Mouse (Mus musculus): ENCODE data around the gene Aldh3b1. TPM values are rescaled to one million over a fixed set of nuclear protein-coding genes. Genes with fewer than 3 reads are reported as not detected.

The Aldh3b1 gene
- polyA plus RNA-seq, 1 experiment, result 7.0 TPM

DNA sequence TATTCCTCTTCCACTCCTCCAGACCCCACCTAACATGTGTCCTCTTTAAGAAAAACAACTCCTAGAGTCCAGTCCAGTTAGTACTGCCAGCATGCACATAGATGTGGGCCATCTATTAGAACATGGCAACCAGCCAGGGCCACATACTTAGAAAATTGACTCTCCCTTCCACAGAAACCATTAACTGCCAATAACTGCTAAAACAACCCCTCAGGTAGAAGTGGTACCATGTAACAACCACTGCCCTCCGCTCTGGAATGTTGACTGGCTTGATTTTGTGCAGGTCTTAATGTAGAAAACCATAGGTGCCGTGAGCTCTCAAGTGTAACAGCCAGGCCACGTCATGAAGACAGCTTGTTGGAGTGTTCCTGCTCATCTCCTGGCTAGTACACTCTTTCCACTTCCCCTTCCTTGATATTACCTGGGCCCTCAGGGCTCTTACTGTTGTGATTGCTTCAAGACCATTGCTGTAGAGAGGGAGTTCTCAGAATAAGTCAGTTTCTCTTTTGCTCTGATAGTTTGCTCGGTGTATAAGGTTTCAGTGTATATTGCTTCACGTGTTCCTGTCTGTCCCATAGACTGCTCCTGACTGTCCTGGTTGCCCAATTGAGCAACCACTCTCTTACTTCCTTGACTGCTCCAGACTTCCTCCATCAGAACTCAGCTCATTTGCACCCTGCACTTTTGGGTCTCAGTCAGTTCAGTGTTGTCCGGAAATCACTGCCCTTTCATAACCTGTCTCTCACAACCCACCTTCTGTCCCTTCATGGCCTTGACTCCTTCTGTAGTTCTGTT is 49.4 kb downstream of the Aldh3b1 start:
- TF ChIP-seq POLR2A (IDR thresholded peaks at IDR 0.05; ENCODE audit: borderline replicate concordance, insufficient read depth, low read length) (no peak), CTCF (IDR thresholded peaks at IDR 0.05; ENCODE audit: borderline replicate concordance, insufficient read depth, low read depth, low read length) (no peak)
- no peak overlapping the region for H3K4me3 ChIP-seq (replicated peaks; ENCODE audit: insufficient read depth, low read depth, low read length)
- H3K27me3 ChIP-seq (ENCODE audit: control insufficient read depth, insufficient read depth, low read length), result no peaks in the 10 kb centered on the region
- H3K4me1 ChIP-seq (ENCODE audit: control insufficient read depth, insufficient read depth, low read length), result peaks cover 19% of the 10 kb centered on the region
- 72% methylated on average over 6 of the region's 6 CpGs for WGBS
- DNase-seq, result no peak
- no peak overlapping the region for H3K27ac ChIP-seq (ENCODE audit: insufficient read depth, low read length)

DNA sequence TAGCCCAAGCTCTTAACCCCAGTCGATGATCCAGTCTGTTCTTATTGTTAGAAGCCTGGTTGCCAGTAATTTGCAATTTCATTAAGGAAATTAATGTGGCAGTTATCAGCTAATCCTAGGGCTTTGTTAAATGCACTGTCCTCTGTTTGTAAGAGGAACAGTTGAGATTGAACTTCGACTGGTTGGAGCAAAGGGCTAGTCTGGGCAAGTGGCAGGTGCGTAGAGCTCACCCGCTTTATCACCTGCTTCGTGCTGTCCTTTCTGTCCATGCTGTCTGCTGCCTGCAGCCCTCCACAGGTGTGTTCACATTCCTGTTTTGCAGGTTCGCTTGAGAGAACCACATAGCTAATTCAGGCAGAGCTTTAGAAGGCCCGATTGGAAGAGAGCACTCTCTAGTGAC is 54.6 kb downstream of the Aldh3b1 start:
- Histone ChIP-seq H3K4me3 (replicated peaks; ENCODE audit: insufficient read depth, low read depth, low read length) (no peak overlapping the region), H3K27ac (ENCODE audit: insufficient read depth, low read length) (no peak overlapping the region), H3K4me1 (ENCODE audit: control insufficient read depth, insufficient read depth, low read length) (peaks cover 23% of the 10 kb centered on the region), H3K27me3 (ENCODE audit: control insufficient read depth, insufficient read depth, low read length) (no peaks in the 10 kb centered on the region)
- 67% methylated on average over 7 of the region's 7 CpGs for WGBS
- no peak for TF ChIP-seq CTCF (IDR thresholded peaks at IDR 0.05; ENCODE audit: borderline replicate concordance, insufficient read depth, low read depth, low read length)
- TF ChIP-seq POLR2A (IDR thresholded peaks at IDR 0.05; ENCODE audit: borderline replicate concordance, insufficient read depth, low read length), result no peak
- DNase-seq, result no peak

DNA sequence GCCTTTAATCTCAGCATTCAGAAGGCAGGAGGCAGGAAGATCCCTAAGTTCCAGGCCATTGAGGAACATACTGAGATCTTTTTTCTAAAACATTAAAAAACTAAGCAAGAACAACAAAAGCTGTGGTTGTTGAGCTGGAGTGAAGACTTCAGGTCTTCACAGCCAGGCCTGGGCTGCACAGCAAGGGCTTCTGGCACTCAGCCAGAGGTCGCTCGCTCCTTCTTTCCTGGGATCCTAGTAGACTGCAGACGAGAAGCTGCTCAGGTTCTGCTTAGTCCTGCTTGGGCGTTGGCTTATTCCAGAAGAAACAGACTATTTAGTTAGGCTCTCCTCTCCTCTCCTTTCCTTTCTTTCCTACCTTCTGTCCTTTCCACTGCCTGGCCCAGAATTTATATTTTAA is 57.2 kb downstream of the Aldh3b1 start:
- peaks cover 22% of the 10 kb centered on the region for H3K4me1 ChIP-seq (ENCODE audit: control insufficient read depth, insufficient read depth, low read length)
- no peak overlapping the region for H3K4me3 ChIP-seq (replicated peaks; ENCODE audit: insufficient read depth, low read depth, low read length)
- WGBS, result 8% methylated on average over 4 of the region's 4 CpGs
- no peak overlapping the region; the same call in 1 of the 2 replicates for H3K27ac ChIP-seq (ENCODE audit: insufficient read depth, low read length)
- H3K27me3 ChIP-seq (ENCODE audit: control insufficient read depth, insufficient read depth, low read length), result no peaks in the 10 kb centered on the region
- TF ChIP-seq CTCF (IDR thresholded peaks at IDR 0.05; ENCODE audit: borderline replicate concordance, insufficient read depth, low read depth, low read length) (no peak), POLR2A (IDR thresholded peaks at IDR 0.05; ENCODE audit: borderline replicate concordance, insufficient read depth, low read length) (no peak)
- DNase-seq, result peak; percentile 59

DNA sequence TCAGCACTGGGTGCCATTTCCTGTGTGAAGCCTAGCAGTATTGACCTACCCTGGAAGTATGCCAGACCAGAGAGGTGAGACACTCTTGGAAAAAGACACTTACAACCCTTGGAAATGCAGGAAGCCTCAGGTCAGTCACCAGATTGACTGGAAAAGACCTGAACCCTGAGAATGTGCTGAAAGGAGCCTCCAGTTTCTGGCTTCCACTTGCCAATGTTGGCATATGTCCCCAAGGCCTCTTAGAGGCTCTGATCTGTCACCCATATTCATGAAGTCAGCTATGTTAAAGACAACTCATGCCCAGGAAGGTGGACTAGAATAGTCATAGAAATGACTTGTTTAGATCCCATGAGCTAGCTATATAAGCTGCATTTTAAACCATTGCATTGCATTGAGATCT is 58.1 kb downstream of the Aldh3b1 start:
- H3K27me3 ChIP-seq (ENCODE audit: control insufficient read depth, insufficient read depth, low read length), result no peaks in the 10 kb centered on the region
- no peak for DNase-seq
- peaks cover 22% of the 10 kb centered on the region for H3K4me1 ChIP-seq (ENCODE audit: control insufficient read depth, insufficient read depth, low read length)
- TF ChIP-seq CTCF (IDR thresholded peaks at IDR 0.05; ENCODE audit: borderline replicate concordance, insufficient read depth, low read depth, low read length) (no peak), POLR2A (IDR thresholded peaks at IDR 0.05; ENCODE audit: borderline replicate concordance, insufficient read depth, low read length) (no peak)
- H3K27ac ChIP-seq (ENCODE audit: insufficient read depth, low read length), result no peak overlapping the region
- H3K4me3 ChIP-seq (replicated peaks; ENCODE audit: insufficient read depth, low read depth, low read length), result no peak overlapping the region

DNA sequence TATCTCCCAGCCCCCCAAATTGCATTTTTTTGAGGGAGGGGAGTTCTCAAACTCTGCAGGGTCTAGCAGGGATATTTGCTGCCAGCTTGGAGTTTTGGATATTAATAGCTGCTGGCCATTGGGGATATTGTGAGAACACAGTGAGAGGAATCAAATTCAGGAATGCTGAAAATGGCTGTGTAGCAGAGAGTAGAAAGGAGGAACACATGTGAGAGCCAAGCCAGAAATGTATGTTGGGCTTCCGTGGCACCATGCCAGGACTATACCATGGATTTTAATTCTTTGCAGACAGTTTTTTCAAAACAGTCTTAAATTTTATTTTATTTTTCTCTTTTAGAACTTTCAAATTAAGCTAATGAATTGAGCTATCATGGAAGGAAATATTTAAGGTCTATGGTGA is 61.3 kb downstream of the Aldh3b1 start:
- 55% methylated on average over 1 of the region's 1 CpGs for WGBS
- TF ChIP-seq CTCF (IDR thresholded peaks at IDR 0.05; ENCODE audit: borderline replicate concordance, insufficient read depth, low read depth, low read length) (no peak), POLR2A (IDR thresholded peaks at IDR 0.05; ENCODE audit: borderline replicate concordance, insufficient read depth, low read length) (no peak)
- no peak overlapping the region for H3K27ac ChIP-seq (ENCODE audit: insufficient read depth, low read length)
- no peaks in the 10 kb centered on the region for H3K27me3 ChIP-seq (ENCODE audit: control insufficient read depth, insufficient read depth, low read length)
- no peak overlapping the region for H3K4me3 ChIP-seq (replicated peaks; ENCODE audit: insufficient read depth, low read depth, low read length)
- no peak for DNase-seq
- H3K4me1 ChIP-seq (ENCODE audit: control insufficient read depth, insufficient read depth, low read length), result peaks cover 10% of the 10 kb centered on the region

DNA sequence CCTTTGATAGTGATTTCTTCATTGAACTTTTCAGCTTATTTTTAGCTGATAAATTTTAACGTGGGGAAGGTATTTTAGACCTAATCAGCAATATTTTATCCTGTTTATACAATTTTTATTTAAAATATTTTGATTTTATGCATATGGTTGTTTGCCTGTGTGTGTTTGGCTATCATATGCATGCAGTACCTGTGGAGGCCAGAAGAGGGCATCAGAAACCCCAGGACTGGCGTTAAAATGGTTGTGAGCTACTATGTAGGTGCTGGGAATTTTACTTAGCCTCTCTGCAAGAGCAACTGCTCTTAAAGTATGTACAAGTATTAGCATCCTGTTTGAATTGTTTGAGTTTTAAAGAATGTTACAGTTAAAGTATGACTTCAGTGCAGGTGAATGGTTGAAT is 64.6 kb downstream of the Aldh3b1 start:
- DNase-seq, result no peak
- Histone ChIP-seq H3K4me3 (replicated peaks; ENCODE audit: insufficient read depth, low read depth, low read length) (no peak overlapping the region), H3K27me3 (ENCODE audit: control insufficient read depth, insufficient read depth, low read length) (no peaks in the 10 kb centered on the region), H3K4me1 (ENCODE audit: control insufficient read depth, insufficient read depth, low read length) (no peaks in the 10 kb centered on the region), H3K27ac (ENCODE audit: insufficient read depth, low read length) (no peak overlapping the region)
- WGBS, result 87% methylated on average over 2 of the region's 2 CpGs
- no peak for TF ChIP-seq POLR2A (IDR thresholded peaks at IDR 0.05; ENCODE audit: borderline replicate concordance, insufficient read depth, low read length)
- TF ChIP-seq CTCF (IDR thresholded peaks at IDR 0.05; ENCODE audit: borderline replicate concordance, insufficient read depth, low read depth, low read length), result peak; percentile 21; the same call in 1 of the 2 replicates

Other genes starting within 250 kb of the Aldh3b1 start
- 3.8 and 3.9 TPM in 2 replicates for gene Lrp5, start 243.2 kb downstream of the Aldh3b1 start, polyA plus RNA-seq (2012; rRNA removed)
- gene 1810055G02Rik, start 221.5 kb downstream of the Aldh3b1 start, polyA plus RNA-seq (2012; rRNA removed), result 37.2 and 38.2 TPM in 2 replicates
- 36.9 and 38.3 TPM in 2 replicates for gene Kmt5b, start 162.4 kb downstream of the Aldh3b1 start, polyA plus RNA-seq (2012; rRNA removed)
- gene Chka, start 78.0 kb downstream of the Aldh3b1 start, polyA plus RNA-seq (2012; rRNA removed), result 118 and 132 TPM in 2 replicates
- gene Tcirg1, start 22.7 kb downstream of the Aldh3b1 start, polyA plus RNA-seq (2012; rRNA removed), result 29.9 and 32.3 TPM in 2 replicates
- gene Ndufs8, start 17.0 kb downstream of the Aldh3b1 start, polyA plus RNA-seq (2012; rRNA removed), result 363 and 369 TPM in 2 replicates
- 14.3 and 14.5 TPM in 2 replicates for gene Unc93b1, start 5.4 kb upstream of the Aldh3b1 start, polyA plus RNA-seq (2012; rRNA removed)
- 0.11 and 0.21 TPM in 2 replicates for gene Aldh3b3, start 28.8 kb upstream of the Aldh3b1 start, polyA plus RNA-seq (2012; rRNA removed)
- 0.32 and 0.36 TPM in 2 replicates for gene Aldh3b2, start 42.5 kb upstream of the Aldh3b1 start, polyA plus RNA-seq (2012; rRNA removed)
- gene Acy3, start 56.8 kb upstream of the Aldh3b1 start, polyA plus RNA-seq (2012; rRNA removed), result 9.7 and 10.8 TPM in 2 replicates
- gene Tbx10, start 62.9 kb upstream of the Aldh3b1 start, polyA plus RNA-seq (2012; rRNA removed), result 0.08 and 0.33 TPM in 2 replicates
- 8.4 and 9.4 TPM in 2 replicates for gene Nudt8, start 70.8 kb upstream of the Aldh3b1 start, polyA plus RNA-seq (2012; rRNA removed)
- gene Gm49405, start 70.8 kb upstream of the Aldh3b1 start, polyA plus RNA-seq (2012; rRNA removed), result 4.8 and 5.5 TPM in 2 replicates
- gene Doc2g, start 73.5 kb upstream of the Aldh3b1 start, polyA plus RNA-seq (2012; rRNA removed), result 15.8 and 19.9 TPM in 2 replicates
- gene Ndufv1, start 83.0 kb upstream of the Aldh3b1 start, polyA plus RNA-seq (2012; rRNA removed), result 331 and 332 TPM in 2 replicates
- gene Gstp1, start 108.2 kb upstream of the Aldh3b1 start, polyA plus RNA-seq (2012; rRNA removed), result 517 and 561 TPM in 2 replicates
- 8.0 and 10.0 TPM in 2 replicates for gene Gstp2, start 116.2 kb upstream of the Aldh3b1 start, polyA plus RNA-seq (2012; rRNA removed)
- gene Gstp3, start 129.8 kb upstream of the Aldh3b1 start, polyA plus RNA-seq (2012; rRNA removed), result not detected in 2 replicates
- gene Cabp2, start 151.8 kb upstream of the Aldh3b1 start, polyA plus RNA-seq (2012; rRNA removed), result 5.5 and 8.0 TPM in 2 replicates
- 88.7 and 97.0 TPM in 2 replicates for gene Cdk2ap2, start 167.4 kb upstream of the Aldh3b1 start, polyA plus RNA-seq (2012; rRNA removed)
- gene Pitpnm1, start 170.2 kb upstream of the Aldh3b1 start, polyA plus RNA-seq (2012; rRNA removed), result 568 and 602 TPM in 2 replicates
- 207 and 209 TPM in 2 replicates for gene Aip, start 196.1 kb upstream of the Aldh3b1 start, polyA plus RNA-seq (2012; rRNA removed)
- 0.11 and 0.13 TPM in 2 replicates for gene Gpr152, start 210.0 kb upstream of the Aldh3b1 start, polyA plus RNA-seq (2012; rRNA removed)
- gene Cabp4, start 214.2 kb upstream of the Aldh3b1 start, polyA plus RNA-seq (2012; rRNA removed), result 0.06 and 0.16 TPM in 2 replicates
- 240 and 294 TPM in 2 replicates for gene Coro1b, start 218.8 kb upstream of the Aldh3b1 start, polyA plus RNA-seq (2012; rRNA removed)
- 0.98 and 1.2 TPM in 2 replicates for gene Ptprcap, start 223.8 kb upstream of the Aldh3b1 start, polyA plus RNA-seq (2012; rRNA removed)
- gene Rps6kb2, start 233.5 kb upstream of the Aldh3b1 start, polyA plus RNA-seq (2012; rRNA removed), result 93.6 and 95.0 TPM in 2 replicates
- gene Carns1, start 245.7 kb upstream of the Aldh3b1 start, polyA plus RNA-seq (2012; rRNA removed), result 25.8 and 31.2 TPM in 2 replicates